Mouse (Mus musculus): ENCODE measurements around the gene 9130230L23Rik. TPM values are rescaled to one million over a fixed set of nuclear protein-coding genes. Genes with fewer than 3 reads are reported as not detected.

9130230L23Rik gene
- polyA plus RNA-seq, 1 experiment from 2014 or later = 1.4 TPM

GRCm38 (mm10) chr5:65954130-65955080, 49.7 kb downstream of the 9130230L23Rik start:
- Histone ChIP-seq H3K4me1 (replicated peaks; ENCODE audit: control insufficient read depth, insufficient read depth, low read length) (peaks cover 9% of the 10 kb centered on the region), H3K4me2 (ENCODE audit: low read length) (no peak overlapping the region), H3K27ac (ENCODE audit: low read depth) (no peak overlapping the region), H3K36me3 (ENCODE audit: control insufficient read depth, insufficient read depth, low read length) (no peaks in the 10 kb centered on the region), H3K9ac (ENCODE audit: low read length) (no peak overlapping the region), H3K27me3 (replicated peaks; ENCODE audit: control insufficient read depth, insufficient read depth, low read length) (no peaks in the 10 kb centered on the region), H3K4me3 (ENCODE audit: low read depth, low read length) (no peak overlapping the region), H3K9me3 (ENCODE audit: control insufficient read depth, low read length) (no peaks in the 10 kb centered on the region)
- ATAC-seq (replicated peaks; ENCODE audit: low FRiP score, low TSS enrichment, low read depth) (no peak), DNase-seq (ENCODE audit: low spot score) (no peak)
- WGBS = 90% methylated on average over 16 of the region's 16 CpGs

- ATAC-seq (replicated peaks; ENCODE audit: low FRiP score, low TSS enrichment, low read depth) (no peak), DNase-seq (ENCODE audit: low spot score) (no peak)
- WGBS = 72% methylated on average over 4 of the region's 4 CpGs
- H3K36me3 ChIP-seq (ENCODE audit: control insufficient read depth, insufficient read depth, low read length) = no peaks in the 10 kb centered on the region
- no peak overlapping the region for H3K4me2 ChIP-seq (ENCODE audit: low read length)
- H3K4me3 ChIP-seq (ENCODE audit: low read depth, low read length) = no peak overlapping the region
- no peak overlapping the region for H3K9ac ChIP-seq (ENCODE audit: low read length)
- no peaks in the 10 kb centered on the region for H3K27me3 ChIP-seq (replicated peaks; ENCODE audit: control insufficient read depth, insufficient read depth, low read length)
- H3K27ac ChIP-seq (ENCODE audit: low read depth) = no peak overlapping the region
- H3K4me1 ChIP-seq (replicated peaks; ENCODE audit: control insufficient read depth, insufficient read depth, low read length) = peaks cover 9% of the 10 kb centered on the region
- H3K9me3 ChIP-seq (ENCODE audit: control insufficient read depth, low read length) = no peaks in the 10 kb centered on the region
Observed at GRCm38 (mm10) chr5:65951513-65951909, 52.6 kb downstream of the 9130230L23Rik start.

- peaks cover 9% of the 10 kb centered on the region for H3K4me1 ChIP-seq (replicated peaks; ENCODE audit: control insufficient read depth, insufficient read depth, low read length)
- H3K27ac ChIP-seq (ENCODE audit: low read depth) = peak overlapping the region; percentile 6; the same call in 1 of the 2 replicates
- no peak overlapping the region for H3K9ac ChIP-seq (ENCODE audit: low read length)
- no peaks in the 10 kb centered on the region for H3K36me3 ChIP-seq (ENCODE audit: control insufficient read depth, insufficient read depth, low read length)
- no peak; the same call in 1 of the 2 replicates for ATAC-seq (replicated peaks; ENCODE audit: low FRiP score, low TSS enrichment, low read depth)
- DNase-seq (ENCODE audit: low spot score) = peak; percentile 55
- H3K27me3 ChIP-seq (replicated peaks; ENCODE audit: control insufficient read depth, insufficient read depth, low read length) = no peaks in the 10 kb centered on the region
- H3K4me2 ChIP-seq (ENCODE audit: low read length) = no peak overlapping the region
- WGBS = 63% methylated on average over 18 of the region's 18 CpGs
- H3K9me3 ChIP-seq (ENCODE audit: control insufficient read depth, low read length) = no peaks in the 10 kb centered on the region
- no peak overlapping the region for H3K4me3 ChIP-seq (ENCODE audit: low read depth, low read length)
Observed at GRCm38 (mm10) chr5:65950679-65951512, 53.2 kb downstream of the 9130230L23Rik start.

GRCm38 (mm10) chr5:65950236-65950635, 53.8 kb downstream of the 9130230L23Rik start:
- Histone ChIP-seq H3K4me1 (replicated peaks; ENCODE audit: control insufficient read depth, insufficient read depth, low read length) (peaks cover 4% of the 10 kb centered on the region), H3K9ac (ENCODE audit: low read length) (no peak overlapping the region), H3K27me3 (replicated peaks; ENCODE audit: control insufficient read depth, insufficient read depth, low read length) (no peaks in the 10 kb centered on the region), H3K4me3 (ENCODE audit: low read depth, low read length) (no peak overlapping the region), H3K4me2 (ENCODE audit: low read length) (no peak overlapping the region), H3K27ac (ENCODE audit: low read depth) (0 out of 2 replicates have a peak overlapping the region, but pooled peaks have one; percentile 6), H3K36me3 (ENCODE audit: control insufficient read depth, insufficient read depth, low read length) (no peaks in the 10 kb centered on the region), H3K9me3 (ENCODE audit: control insufficient read depth, low read length) (no peaks in the 10 kb centered on the region)
- DNase-seq (ENCODE audit: low spot score) (peak; percentile 54), ATAC-seq (replicated peaks; ENCODE audit: low FRiP score, low TSS enrichment, low read depth) (0 out of 2 replicates have a peak, but pooled peaks have one; percentile 57)
- WGBS = 47% methylated on average over 6 of the region's 6 CpGs

GRCm38 (mm10) chr5:65949822-65950221, 54.3 kb downstream of the 9130230L23Rik start:
- no peaks in the 10 kb centered on the region for H3K36me3 ChIP-seq (ENCODE audit: control insufficient read depth, insufficient read depth, low read length)
- no peaks in the 10 kb centered on the region for H3K9me3 ChIP-seq (ENCODE audit: control insufficient read depth, low read length)
- no peak overlapping the region for H3K4me3 ChIP-seq (ENCODE audit: low read depth, low read length)
- 86% methylated on average over 3 of the region's 3 CpGs for WGBS
- no peak overlapping the region for H3K27ac ChIP-seq (ENCODE audit: low read depth)
- peaks cover 3% of the 10 kb centered on the region for H3K4me1 ChIP-seq (replicated peaks; ENCODE audit: control insufficient read depth, insufficient read depth, low read length)
- no peaks in the 10 kb centered on the region for H3K27me3 ChIP-seq (replicated peaks; ENCODE audit: control insufficient read depth, insufficient read depth, low read length)
- ATAC-seq (replicated peaks; ENCODE audit: low FRiP score, low TSS enrichment, low read depth) (no peak), DNase-seq (ENCODE audit: low spot score) (no peak)
- H3K4me2 ChIP-seq (ENCODE audit: low read length) = no peak overlapping the region
- no peak overlapping the region for H3K9ac ChIP-seq (ENCODE audit: low read length)

- 60% methylated on average over 4 of the region's 4 CpGs for WGBS
Observed at GRCm38 (mm10) chr5:65941145-65941544, 62.9 kb downstream of the 9130230L23Rik start.

GRCm38 (mm10) chr5:65937998-65938715, 65.9 kb downstream of the 9130230L23Rik start:
- 47% methylated on average over 9 of the region's 9 CpGs for WGBS
- Histone ChIP-seq H3K4me3 (ENCODE audit: low read depth, low read length) (no peak overlapping the region), H3K36me3 (ENCODE audit: control insufficient read depth, insufficient read depth, low read length) (no peaks in the 10 kb centered on the region), H3K4me2 (ENCODE audit: low read length) (no peak overlapping the region), H3K4me1 (replicated peaks; ENCODE audit: control insufficient read depth, insufficient read depth, low read length) (no peaks in the 10 kb centered on the region), H3K27ac (ENCODE audit: low read depth) (no peak overlapping the region), H3K9me3 (ENCODE audit: control insufficient read depth, low read length) (no peaks in the 10 kb centered on the region), H3K9ac (ENCODE audit: low read length) (no peak overlapping the region), H3K27me3 (replicated peaks; ENCODE audit: control insufficient read depth, insufficient read depth, low read length) (no peaks in the 10 kb centered on the region)
- ATAC-seq (replicated peaks; ENCODE audit: low FRiP score, low TSS enrichment, low read depth) (peak; percentile 89), DNase-seq (ENCODE audit: low spot score) (peak; percentile 90)

More at GRCm38 (mm10) chr5:65941145-65941544, 62.9 kb downstream of the 9130230L23Rik start:
- Histone ChIP-seq H3K4me3 (ENCODE audit: low read depth, low read length) (no peak overlapping the region), H3K9me3 (ENCODE audit: control insufficient read depth, low read length) (0 out of 2 replicates have a peak, but pooled peaks cover 2% of the 10 kb centered on the region), H3K4me1 (replicated peaks; ENCODE audit: control insufficient read depth, insufficient read depth, low read length) (no peaks in the 10 kb centered on the region), H3K36me3 (ENCODE audit: control insufficient read depth, insufficient read depth, low read length) (no peaks in the 10 kb centered on the region), H3K9ac (ENCODE audit: low read length) (no peak overlapping the region), H3K27ac (ENCODE audit: low read depth) (no peak overlapping the region), H3K4me2 (ENCODE audit: low read length) (no peak overlapping the region), H3K27me3 (replicated peaks; ENCODE audit: control insufficient read depth, insufficient read depth, low read length) (no peaks in the 10 kb centered on the region)
- no peak for ATAC-seq (replicated peaks; ENCODE audit: low FRiP score, low TSS enrichment, low read depth)
- no peak for DNase-seq (ENCODE audit: low spot score)
